Mouse (Mus musculus): ENCODE data around the gene Mrpl19. TPM values are rescaled to one million over a fixed set of nuclear protein-coding genes. Genes with fewer than 3 reads are reported as not detected.

The Mrpl19 gene
- 62.9 and 75.7 TPM in 2 replicates for polyA plus RNA-seq (2016; fragmentation: Nextera tagmentation; extraction: Ambion mirVana)

GRCm38 (mm10) chr6:81965296-81966067, at the start of gene Mrpl19:
Gene Mrpl19, minus strand, starts transcription at chr6:81965958.
- Histone ChIP-seq H3K36me3 (peaks cover 34% of the 10 kb centered on the region), H3K4me3 (peak within 1 kb of the TSS; percentile 88), H3K27me3 (ENCODE audit: low read depth, poor library complexity, severe bottlenecking) (no peaks in the 10 kb centered on the region), H3K9me3 (replicated peaks) (no peaks in the 10 kb centered on the region), H3K4me1 (peaks cover 8% of the 10 kb centered on the region), H3K27ac (peak within 1 kb of the TSS; percentile 90)
- under 1% methylated on average over 44 of the region's 44 CpGs for WGBS
- DNase-seq (ENCODE audit: low spot score): peak; percentile 88

- no peak for DNase-seq (ENCODE audit: low spot score)
- H3K4me1 ChIP-seq: no peaks in the 10 kb centered on the region
- H3K4me3 ChIP-seq: no peak overlapping the region
- H3K27me3 ChIP-seq (ENCODE audit: low read depth, poor library complexity, severe bottlenecking): no peaks in the 10 kb centered on the region
- no peak overlapping the region for H3K27ac ChIP-seq
- 73% methylated on average over 1 of the region's 1 CpGs for WGBS
- no peaks in the 10 kb centered on the region for H3K9me3 ChIP-seq (replicated peaks)
- H3K36me3 ChIP-seq: no peaks in the 10 kb centered on the region
These were observed 46.6 kb upstream of the Mrpl19 start for GRCm38 (mm10) chr6:82012392-82012791.

GRCm38 (mm10) chr6:81990049-81990810, 24.5 kb upstream of the Mrpl19 start:
- no peak overlapping the region for H3K4me3 ChIP-seq

GRCm38 (mm10) chr6:81988341-81988740, 22.6 kb upstream of the Mrpl19 start:
- Histone ChIP-seq H3K4me1 (peaks cover 39% of the 10 kb centered on the region), H3K36me3 (no peaks in the 10 kb centered on the region), H3K4me3 (no peak overlapping the region), H3K9me3 (replicated peaks) (no peaks in the 10 kb centered on the region), H3K27ac (peak overlapping the region; percentile 81; the same call in 1 of the 2 replicates), H3K27me3 (ENCODE audit: low read depth, poor library complexity, severe bottlenecking) (no peaks in the 10 kb centered on the region)
- no peak for DNase-seq (ENCODE audit: low spot score)
- WGBS: 93% methylated on average over 5 of the region's 5 CpGs

More at GRCm38 (mm10) chr6:81990049-81990810, 24.5 kb upstream of the Mrpl19 start:
- Histone ChIP-seq H3K27me3 (ENCODE audit: low read depth, poor library complexity, severe bottlenecking) (no peaks in the 10 kb centered on the region), H3K36me3 (no peaks in the 10 kb centered on the region), H3K9me3 (replicated peaks) (no peaks in the 10 kb centered on the region), H3K27ac (peak overlapping the region; percentile 85), H3K4me1 (peaks cover 39% of the 10 kb centered on the region)
- WGBS: 52% methylated on average over 20 of the region's 20 CpGs
- DNase-seq (ENCODE audit: low spot score): peak; percentile 43

- 66% methylated on average over 3 of the region's 3 CpGs for WGBS
- Histone ChIP-seq H3K27ac (peak overlapping the region; percentile 81), H3K4me1 (peaks cover 39% of the 10 kb centered on the region), H3K9me3 (replicated peaks) (no peaks in the 10 kb centered on the region), H3K27me3 (ENCODE audit: low read depth, poor library complexity, severe bottlenecking) (no peaks in the 10 kb centered on the region), H3K4me3 (no peak overlapping the region), H3K36me3 (no peaks in the 10 kb centered on the region)
- no peak for DNase-seq (ENCODE audit: low spot score)
These were observed 21.8 kb upstream of the Mrpl19 start for GRCm38 (mm10) chr6:81987580-81987979.

- Histone ChIP-seq H3K9me3 (replicated peaks) (no peaks in the 10 kb centered on the region), H3K36me3 (no peaks in the 10 kb centered on the region), H3K4me1 (peaks cover 39% of the 10 kb centered on the region), H3K27ac (peak overlapping the region; percentile 81), H3K4me3 (no peak overlapping the region), H3K27me3 (ENCODE audit: low read depth, poor library complexity, severe bottlenecking) (no peaks in the 10 kb centered on the region)
- WGBS: 2% methylated on average over 9 of the region's 9 CpGs
- DNase-seq (ENCODE audit: low spot score): peak; percentile 87
These were observed 21.3 kb upstream of the Mrpl19 start for GRCm38 (mm10) chr6:81987010-81987409.

GRCm38 (mm10) chr6:81986599-81986998, 20.8 kb upstream of the Mrpl19 start:
- WGBS: 52% methylated on average over 5 of the region's 5 CpGs
- Histone ChIP-seq H3K27ac (no peak overlapping the region), H3K4me3 (no peak overlapping the region), H3K4me1 (peaks cover 39% of the 10 kb centered on the region), H3K36me3 (no peaks in the 10 kb centered on the region), H3K27me3 (ENCODE audit: low read depth, poor library complexity, severe bottlenecking) (no peaks in the 10 kb centered on the region), H3K9me3 (replicated peaks) (no peaks in the 10 kb centered on the region)
- no peak for DNase-seq (ENCODE audit: low spot score)

GRCm38 (mm10) chr6:81986171-81986570, 20.4 kb upstream of the Mrpl19 start:
- no peak overlapping the region for H3K27ac ChIP-seq
- H3K4me3 ChIP-seq: no peak overlapping the region
- H3K27me3 ChIP-seq (ENCODE audit: low read depth, poor library complexity, severe bottlenecking): no peaks in the 10 kb centered on the region
- DNase-seq (ENCODE audit: low spot score): no peak
- H3K36me3 ChIP-seq: no peaks in the 10 kb centered on the region
- no peaks in the 10 kb centered on the region for H3K9me3 ChIP-seq (replicated peaks)
- 93% methylated on average over 8 of the region's 8 CpGs for WGBS
- peaks cover 34% of the 10 kb centered on the region for H3K4me1 ChIP-seq

- no peak for DNase-seq (ENCODE audit: low spot score)
- no peak overlapping the region for H3K4me3 ChIP-seq
- WGBS: 86% methylated on average over 4 of the region's 4 CpGs
- H3K9me3 ChIP-seq (replicated peaks): no peaks in the 10 kb centered on the region
- H3K36me3 ChIP-seq: no peaks in the 10 kb centered on the region
- no peaks in the 10 kb centered on the region for H3K27me3 ChIP-seq (ENCODE audit: low read depth, poor library complexity, severe bottlenecking)
- H3K4me1 ChIP-seq: no peaks in the 10 kb centered on the region
- no peak overlapping the region for H3K27ac ChIP-seq
These were observed 13.5 kb upstream of the Mrpl19 start for GRCm38 (mm10) chr6:81979286-81979685.

- Histone ChIP-seq H3K27ac (no peak overlapping the region), H3K9me3 (replicated peaks) (no peaks in the 10 kb centered on the region), H3K4me3 (no peak overlapping the region), H3K27me3 (ENCODE audit: low read depth, poor library complexity, severe bottlenecking) (no peaks in the 10 kb centered on the region), H3K36me3 (no peaks in the 10 kb centered on the region), H3K4me1 (no peaks in the 10 kb centered on the region)
- peak; percentile 83 for DNase-seq (ENCODE audit: low spot score)
- WGBS: 37% methylated on average over 7 of the region's 7 CpGs
These were observed 10.3 kb upstream of the Mrpl19 start for GRCm38 (mm10) chr6:81975971-81976621.

GRCm38 (mm10) chr6:81972595-81972994, 6.8 kb upstream of the Mrpl19 start:
- Histone ChIP-seq H3K27ac (no peak overlapping the region), H3K36me3 (no peaks in the 10 kb centered on the region), H3K4me3 (no peak overlapping the region), H3K9me3 (replicated peaks) (no peaks in the 10 kb centered on the region), H3K4me1 (no peaks in the 10 kb centered on the region), H3K27me3 (ENCODE audit: low read depth, poor library complexity, severe bottlenecking) (no peaks in the 10 kb centered on the region)
- WGBS: 88% methylated on average over 8 of the region's 8 CpGs
- no peak for DNase-seq (ENCODE audit: low spot score)

- WGBS: 89% methylated on average over 7 of the region's 7 CpGs
- no peak overlapping the region for H3K4me3 ChIP-seq
- DNase-seq (ENCODE audit: low spot score): no peak
- H3K4me1 ChIP-seq: no peaks in the 10 kb centered on the region
- H3K9me3 ChIP-seq (replicated peaks): no peaks in the 10 kb centered on the region
- H3K27me3 ChIP-seq (ENCODE audit: low read depth, poor library complexity, severe bottlenecking): no peaks in the 10 kb centered on the region
- no peak overlapping the region for H3K27ac ChIP-seq
- H3K36me3 ChIP-seq: no peaks in the 10 kb centered on the region
These were observed 5.4 kb upstream of the Mrpl19 start for GRCm38 (mm10) chr6:81971196-81971595.
